Mouse (Mus musculus) ES-E14 (cell line): Measurements from ENCODE around the gene Eif4g3. TPM values are rescaled to one million over a fixed set of nuclear protein-coding genes. Genes with fewer than 3 reads are reported as not detected.

Experiments used
- DNase-seq: peaks from one replicate; pipeline ENCODE4 v3.0.0-alpha.2; 2013; ENCODE audit warnings: low read depth, low spot score
- H3K27ac ChIP-seq: 2 replicates; pipeline ENCODE4 v1.5.1; 2012; ENCODE audit warnings: low read depth, mild to moderate bottlenecking, low read length, moderate library complexity, mixed read lengths; ENCODE audit not compliant: poor library complexity, insufficient read depth, severe bottlenecking
- H3K36me3 ChIP-seq: 2 replicates; pipeline ENCODE4 v1.6.1; 2012; ENCODE audit warnings: mild to moderate bottlenecking, low read length, moderate library complexity, mixed read lengths; ENCODE audit not compliant: control insufficient read depth, poor library complexity, insufficient read depth, severe bottlenecking
- H3K4me1 ChIP-seq, 2 experiments: fragments of 150-350 bp in 1 of 2; sonication (generic) in 1 of 2; 2 replicates each; pipeline ENCODE4 v1.6.1; 2012; ENCODE audit warnings: low read length in 2 of 2, mild to moderate bottlenecking in 1 of 2, mixed read lengths in 1 of 2; ENCODE audit not compliant: control insufficient read depth in 2 of 2, insufficient read depth in 2 of 2, poor library complexity in 1 of 2
- H3K4me3 ChIP-seq, 2 experiments: fragments of 150-350 bp in 1 of 2; sonication (generic) in 1 of 2; 2 replicates each; pipeline ENCODE4 v1.5.1; 2012; ENCODE audit warnings: low read length in 2 of 2, low read depth in 1 of 2, mild to moderate bottlenecking in 1 of 2, mixed read lengths in 1 of 2; ENCODE audit not compliant: insufficient read depth in 1 of 2, poor library complexity in 1 of 2, severe bottlenecking in 1 of 2
- H3K9ac ChIP-seq: 2 replicates; pipeline ENCODE4 v1.6.1; 2012; ENCODE audit warnings: low read depth, mild to moderate bottlenecking, low read length, mixed read lengths; ENCODE audit not compliant: poor library complexity, insufficient read depth, severe bottlenecking
- H3K9me3 ChIP-seq: fragments of 150-350 bp; sonication (generic); 2 replicates; pipeline ENCODE4 v1.6.1; 2012; ENCODE audit warnings: low read depth, mild to moderate bottlenecking, low read length; ENCODE audit not compliant: control insufficient read depth, insufficient read depth
- CHD2 ChIP-seq: IDR thresholded peaks from 2 replicates; pipeline ENCODE4 v1.6.1; 2014; ENCODE audit warnings: mild to moderate bottlenecking, low read depth, low read length, inconsistent platforms
- HCFC1 ChIP-seq: IDR thresholded peaks from 2 replicates; pipeline ENCODE4 v1.6.1; 2012; ENCODE audit warnings: low read length, inconsistent platforms, borderline replicate concordance; ENCODE audit not compliant: insufficient read depth
- MAFK ChIP-seq: IDR thresholded peaks from 2 replicates; pipeline ENCODE4 v1.6.1; 2014; ENCODE audit warnings: mild to moderate bottlenecking, low read depth, low read length, inconsistent platforms; ENCODE audit not compliant: insufficient read depth
- ZC3H11A ChIP-seq: IDR thresholded peaks from 2 replicates; pipeline ENCODE4 v1.6.1; 2012; ENCODE audit warnings: low read depth, mild to moderate bottlenecking, inconsistent platforms, low read length, borderline replicate concordance
- ZNF384 ChIP-seq: IDR thresholded peaks from 2 replicates; pipeline ENCODE4 v1.6.1; 2012; ENCODE audit warnings: low read depth, low read length, inconsistent platforms
- in situ Hi-C, 2 experiments: fragments of 600-800 bp; cut with MboI; formaldehyde crosslinking; loops; one replicate each; pipeline ENCODE4 v1.15.1; 2025; ENCODE audit warnings: low sequenced_read_pairs in 2 of 2, inconsistent platforms in 1 of 2; ENCODE audit not compliant: unreplicated experiment in 2 of 2
- total RNA-seq: library from RNA; depleted of rRNA; stranded (reverse); fragments of 300-350 nt; gene quantifications from 2 replicates; pipeline ENCODE4 v1.2.3, GENCODE M21; 2012

The Eif4g3 gene
- total RNA-seq, 1 experiment, result 18.7 TPM

- in situ Hi-C loops, result no loop called here
- H3K36me3 ChIP-seq, result peaks cover 6% of the 10 kb centered on the region; the same call in 1 of the 2 replicates
Observed at GRCm38 (mm10) chr4:138131226-138131625, 138.4 kb downstream of the Eif4g3 start.

GRCm38 (mm10) chr4:138131716-138132115 is 138.9 kb downstream of the Eif4g3 start:
- Histone ChIP-seq H3K9me3 (no peaks in the 10 kb centered on the region), H3K4me1 (0 out of 4 replicates have a peak, but pooled peaks cover 0 to 2% of the 10 kb centered on the region in 2 experiments), H3K27ac (no peak overlapping the region), H3K4me3 (no peak overlapping the region), H3K9ac (no peak overlapping the region), H3K36me3 (peaks cover 6% of the 10 kb centered on the region; the same call in 1 of the 2 replicates)
- DNase-seq, result no peak
- TF ChIP-seq ZNF384 (no peak), HCFC1 (no peak), ZC3H11A (no peak), MAFK (no peak)
- in situ Hi-C loops, result no loop called here

More at GRCm38 (mm10) chr4:138131226-138131625, 138.4 kb downstream of the Eif4g3 start:
- Histone ChIP-seq H3K27ac (no peak overlapping the region), H3K9ac (no peak overlapping the region), H3K4me3 (no peak overlapping the region), H3K9me3 (no peaks in the 10 kb centered on the region), H3K4me1 (0 out of 4 replicates have a peak, but pooled peaks cover 0 to 2% of the 10 kb centered on the region in 2 experiments)
- DNase-seq, result no peak
- TF ChIP-seq CHD2 (no peak), ZC3H11A (no peak), ZNF384 (no peak), HCFC1 (no peak), MAFK (no peak)

- Histone ChIP-seq H3K36me3 (peaks cover 6% of the 10 kb centered on the region; the same call in 1 of the 2 replicates), H3K4me3 (no peak overlapping the region), H3K9me3 (no peaks in the 10 kb centered on the region), H3K4me1 (no peaks in the 10 kb centered on the region), H3K9ac (no peak overlapping the region), H3K27ac (no peak overlapping the region)
- no peak for DNase-seq
- in situ Hi-C loops, result no loop called here
- TF ChIP-seq ZC3H11A, result no peak
- no peak for TF ChIP-seq HCFC1
- no peak for TF ChIP-seq CHD2
- no peak for TF ChIP-seq MAFK
- TF ChIP-seq ZNF384, result no peak
Observed at GRCm38 (mm10) chr4:138133360-138133759, 140.5 kb downstream of the Eif4g3 start.

- no peaks in the 10 kb centered on the region for H3K4me1 ChIP-seq
- no peaks in the 10 kb centered on the region for H3K9me3 ChIP-seq
- H3K36me3 ChIP-seq, result peaks cover 6% of the 10 kb centered on the region; the same call in 1 of the 2 replicates
Observed at GRCm38 (mm10) chr4:138137336-138137735, 144.5 kb downstream of the Eif4g3 start.

More at GRCm38 (mm10) chr4:138137336-138137735, 144.5 kb downstream of the Eif4g3 start:
- Histone ChIP-seq H3K27ac (no peak overlapping the region), H3K4me3 (no peak overlapping the region), H3K9ac (no peak overlapping the region)
- DNase-seq, result no peak
- in situ Hi-C loops, result no loop called here
- no peak for TF ChIP-seq CHD2
- TF ChIP-seq ZC3H11A, result no peak
- no peak for TF ChIP-seq HCFC1
- TF ChIP-seq ZNF384, result no peak
- no peak for TF ChIP-seq MAFK
